Mouse (Mus musculus): Measurements from ENCODE around the gene Astn2.

GRCm38 (mm10) chr4:65743160-65743691, 661.2 kb downstream of the Astn2 start:
- TF ChIP-seq CTCF (IDR thresholded peaks at IDR 0.05; ENCODE audit: low read depth, low read length) (no peak), POLR2A (IDR thresholded peaks at IDR 0.05; ENCODE audit: borderline replicate concordance, low read depth, low read length) (no peak)
